Mouse (Mus musculus) E14TG2a.4 (cell line): Measurements from ENCODE around the gene Pcx.

Source experiments
- H3K27me3 ChIP-seq: 2 replicates; pipeline ENCODE4 v1.6.1; 2014; ENCODE audit warnings: low read length, control low read depth; ENCODE audit not compliant: insufficient read depth
- H3K36me3 ChIP-seq: 2 replicates; pipeline ENCODE4 v1.6.1; 2014; ENCODE audit warnings: low read length, control low read depth; ENCODE audit not compliant: insufficient read depth
- H3K4me1 ChIP-seq: replicated peaks from 2 replicates; pipeline ENCODE4 v1.6.1; 2014; ENCODE audit warnings: low read depth, low read length, control low read depth
- H3K4me3 ChIP-seq: replicated peaks from 2 replicates; pipeline ENCODE4 v1.5.1; 2014; ENCODE audit warnings: mild to moderate bottlenecking, low read length
- H3K9me3 ChIP-seq: 2 replicates; pipeline ENCODE4 v1.6.1; 2014; ENCODE audit warnings: low read length, control low read depth
- CTCF ChIP-seq: conservative IDR thresholded peaks from 2 replicates; pipeline ENCODE4 v1.5.1; 2014; ENCODE audit warnings: low read length
- NANOG ChIP-seq: IDR thresholded peaks from 2 replicates; pipeline ENCODE4 v1.6.1; 2014; ENCODE audit warnings: borderline replicate concordance, low read length, mixed read lengths
- POU5F1 ChIP-seq: IDR thresholded peaks from 2 replicates; pipeline ENCODE4 v1.6.1; 2014; ENCODE audit warnings: low read length, borderline replicate concordance

Pcx gene

GRCm38 (mm10) chr19:4507746-4508145 lies 2.5 kb upstream of the Pcx start:
- Histone ChIP-seq H3K27me3 (peaks cover 15% of the 10 kb centered on the region), H3K36me3 (no peaks in the 10 kb centered on the region), H3K9me3 (peaks cover 7% of the 10 kb centered on the region), H3K4me1 (peaks cover 17% of the 10 kb centered on the region), H3K4me3 (no peak overlapping the region)
- TF ChIP-seq NANOG = no peak
- no peak for TF ChIP-seq POU5F1
- TF ChIP-seq CTCF = no peak

GRCm38 (mm10) chr19:4511116-4511841 lies 1.0 kb downstream of the Pcx start:
- H3K9me3 ChIP-seq = no peaks in the 10 kb centered on the region
- peaks cover 22% of the 10 kb centered on the region for H3K4me1 ChIP-seq
- peaks cover 20% of the 10 kb centered on the region for H3K27me3 ChIP-seq
- peak overlapping the region; percentile 93 for H3K4me3 ChIP-seq
- no peaks in the 10 kb centered on the region for H3K36me3 ChIP-seq
- TF ChIP-seq POU5F1 (no peak), NANOG (no peak), CTCF (no peak)

- H3K4me3 ChIP-seq = no peak overlapping the region
- H3K9me3 ChIP-seq = no peaks in the 10 kb centered on the region
- no peaks in the 10 kb centered on the region for H3K36me3 ChIP-seq
- H3K4me1 ChIP-seq = peaks cover 22% of the 10 kb centered on the region
- H3K27me3 ChIP-seq = peaks cover 20% of the 10 kb centered on the region
- TF ChIP-seq NANOG (no peak), POU5F1 (no peak), CTCF (no peak)
Observed at GRCm38 (mm10) chr19:4513236-4513858, 3.1 kb downstream of the Pcx start.

- Histone ChIP-seq H3K4me3 (no peak overlapping the region), H3K4me1 (peaks cover 14% of the 10 kb centered on the region), H3K9me3 (no peaks in the 10 kb centered on the region), H3K27me3 (peaks cover 19% of the 10 kb centered on the region), H3K36me3 (no peaks in the 10 kb centered on the region)
- TF ChIP-seq NANOG = no peak
- no peak for TF ChIP-seq CTCF
- no peak for TF ChIP-seq POU5F1
Observed at GRCm38 (mm10) chr19:4515746-4516145, 5.5 kb downstream of the Pcx start.

GRCm38 (mm10) chr19:4516288-4516687 lies 6.0 kb downstream of the Pcx start:
- Histone ChIP-seq H3K27me3 (peaks cover 14% of the 10 kb centered on the region), H3K9me3 (no peaks in the 10 kb centered on the region), H3K36me3 (no peaks in the 10 kb centered on the region), H3K4me3 (no peak overlapping the region), H3K4me1 (peaks cover 8% of the 10 kb centered on the region)
- TF ChIP-seq CTCF = no peak
- no peak for TF ChIP-seq NANOG
- no peak for TF ChIP-seq POU5F1

- Histone ChIP-seq H3K27me3 (peaks cover 5% of the 10 kb centered on the region), H3K9me3 (no peaks in the 10 kb centered on the region), H3K4me3 (no peak overlapping the region), H3K4me1 (peaks cover 4% of the 10 kb centered on the region; the same call in 1 of the 2 replicates), H3K36me3 (no peaks in the 10 kb centered on the region)
- no peak for TF ChIP-seq POU5F1
- TF ChIP-seq NANOG = no peak
- no peak for TF ChIP-seq CTCF
Observed at GRCm38 (mm10) chr19:4517483-4517882, 7.2 kb downstream of the Pcx start.

GRCm38 (mm10) chr19:4521426-4522050 lies 11.3 kb downstream of the Pcx start:
- no peaks in the 10 kb centered on the region for H3K36me3 ChIP-seq
- H3K4me3 ChIP-seq = no peak overlapping the region
- peaks cover 8% of the 10 kb centered on the region for H3K4me1 ChIP-seq
- no peaks in the 10 kb centered on the region for H3K27me3 ChIP-seq
- TF ChIP-seq NANOG = no peak
- TF ChIP-seq CTCF = no peak
- TF ChIP-seq POU5F1 = no peak
- no peaks in the 10 kb centered on the region for H3K9me3 ChIP-seq

GRCm38 (mm10) chr19:4534646-4535045 lies 24.4 kb downstream of the Pcx start:
- no peaks in the 10 kb centered on the region for H3K36me3 ChIP-seq
- no peaks in the 10 kb centered on the region for H3K27me3 ChIP-seq
- H3K4me1 ChIP-seq = no peaks in the 10 kb centered on the region; the same call in 1 of the 2 replicates
- no peaks in the 10 kb centered on the region for H3K9me3 ChIP-seq
- TF ChIP-seq CTCF (no peak), NANOG (no peak), POU5F1 (no peak)
- H3K4me3 ChIP-seq = no peak overlapping the region
